Mouse (Mus musculus): ENCODE data around the gene Ddx19b.
"Not testable (repeated sequence)": the region's sequence is repeated elsewhere in the genome, so short reads cannot be mapped to it uniquely, and the experiment has no call there.

Ddx19b gene

DNA sequence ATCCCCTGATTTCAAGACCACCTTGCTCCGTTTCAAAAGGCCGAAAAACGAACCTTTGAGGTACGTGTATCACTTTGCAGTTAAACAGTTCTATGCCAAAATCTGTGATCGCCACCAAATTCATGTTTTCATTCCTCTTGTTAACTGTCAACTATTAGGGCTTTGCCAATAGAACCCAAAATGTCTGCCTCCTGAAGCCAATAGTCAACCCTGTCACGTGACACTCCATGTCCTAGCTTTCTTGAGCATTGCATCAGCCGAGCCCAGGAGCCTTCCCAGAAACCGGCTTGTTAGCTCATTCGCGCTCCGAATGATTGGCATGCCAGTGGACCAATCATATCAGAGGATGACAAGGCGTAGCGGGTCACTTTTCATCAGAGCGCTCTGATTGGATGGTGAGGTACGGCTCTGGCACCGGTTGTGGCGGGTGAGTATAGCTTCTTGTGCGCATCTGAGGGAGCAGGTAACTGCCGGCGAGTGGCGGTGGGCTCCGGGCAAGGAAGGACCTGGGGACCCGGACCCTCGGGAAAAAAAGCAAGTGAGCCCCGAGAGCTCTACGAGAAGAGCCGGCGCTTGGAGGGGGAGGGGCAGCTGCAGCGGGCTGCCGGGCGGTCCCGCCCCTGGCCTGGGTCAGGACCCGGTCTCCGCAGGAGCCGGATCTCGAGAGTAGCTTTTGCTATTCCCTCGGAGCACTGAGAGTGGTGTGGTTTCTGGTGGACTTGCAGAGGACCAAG is 2.1 kb upstream of the Ddx19b start:
- peak; percentile 98 for DNase-seq

DNA sequence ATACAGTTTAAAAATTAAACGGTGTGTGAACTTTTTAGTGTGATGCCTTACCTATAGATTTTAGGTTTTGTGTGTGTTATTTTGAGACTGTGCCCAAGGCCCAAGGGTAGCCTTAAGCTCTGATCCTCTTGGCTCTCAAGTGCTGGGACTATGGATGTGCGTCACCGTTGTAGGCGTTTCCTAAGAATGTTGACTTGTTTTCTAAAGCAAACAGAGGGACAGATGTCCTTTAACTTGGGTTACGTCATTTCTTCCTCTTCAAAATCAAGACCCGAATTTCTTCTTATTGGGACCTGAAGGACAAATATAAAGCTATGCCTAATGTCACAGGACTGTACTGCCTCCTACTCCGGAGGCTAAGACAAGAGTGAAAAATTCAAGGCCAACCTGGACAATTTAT is 1.4 kb upstream of the Ddx19b start, which contains the start of gene Aars:
Aars (plus strand) TSS at position 229 of the 400 bp plus-strand sequence.
- no peak for DNase-seq

DNA sequence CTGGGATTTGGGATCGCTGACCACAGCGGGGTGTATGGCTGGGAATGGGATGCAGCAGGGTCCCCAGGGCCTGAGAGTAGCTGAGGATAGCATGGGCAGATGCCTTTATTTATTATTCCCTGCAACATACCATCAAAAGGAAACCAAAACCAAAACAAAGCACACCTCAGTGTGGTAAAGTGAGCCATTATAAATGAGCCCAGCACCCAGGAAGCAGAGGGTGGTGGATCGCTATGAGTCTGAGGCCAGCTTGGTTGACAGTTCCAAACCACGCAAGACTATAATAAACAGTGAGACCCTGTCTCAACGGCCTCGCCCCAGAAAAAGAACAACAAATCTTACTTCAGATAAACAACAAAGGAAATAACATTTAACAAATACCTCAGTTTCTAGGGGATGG is 1.5 kb downstream of the Ddx19b start:
- DNase-seq = no peak

- DNase-seq = peak; percentile 41
Measured at GRCm38 (mm10) chr8:111029589-111029988, 2.0 kb downstream of the Ddx19b start.

DNA sequence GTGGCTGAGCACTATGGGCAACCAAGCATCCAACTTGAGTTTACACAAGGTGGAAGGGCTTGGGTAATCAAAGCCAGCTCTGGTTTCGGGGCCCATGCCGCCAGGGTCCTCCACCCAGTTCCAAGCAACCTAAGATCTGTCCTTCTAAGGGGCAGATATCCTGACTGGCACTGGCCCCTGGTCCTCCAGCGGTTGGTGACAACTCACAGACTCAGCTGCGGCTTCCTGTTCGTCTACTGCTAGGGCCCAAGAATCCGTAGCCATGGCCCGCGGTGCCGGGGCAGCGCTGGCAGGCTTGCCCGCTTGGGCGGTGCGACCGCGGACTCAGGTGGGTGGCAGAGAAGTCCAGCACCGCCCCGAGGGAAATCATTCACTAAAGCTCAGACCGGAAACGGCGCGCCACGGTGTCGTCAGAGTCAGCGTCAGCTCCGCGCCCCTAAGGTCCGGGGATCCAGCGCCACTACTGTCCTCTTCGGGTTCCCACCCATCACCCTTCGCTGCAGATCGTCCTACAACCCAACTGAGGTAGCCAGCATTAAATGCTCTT is 4.1 kb downstream of the Ddx19b start:
- DNase-seq = peak; percentile 89

DNA sequence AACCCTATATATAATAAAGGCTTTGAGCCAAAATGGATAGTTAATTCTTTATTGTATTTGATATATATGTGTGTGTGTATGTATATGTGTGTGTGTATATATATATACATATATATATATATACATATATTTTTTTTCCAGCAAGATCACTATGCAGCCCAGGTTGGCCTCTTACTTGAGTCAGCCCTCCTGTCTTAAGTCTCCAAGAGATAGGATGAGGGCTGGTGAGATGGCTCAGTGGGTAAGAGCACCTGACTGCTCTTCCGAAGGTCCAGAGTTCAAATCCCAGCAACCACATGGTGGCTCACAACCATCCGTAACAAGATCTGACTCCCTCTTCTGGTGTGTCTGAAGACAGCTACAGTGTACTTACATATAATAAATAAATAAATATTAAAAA is 4.9 kb downstream of the Ddx19b start:
- DNase-seq = not testable (repeated sequence)

DNA sequence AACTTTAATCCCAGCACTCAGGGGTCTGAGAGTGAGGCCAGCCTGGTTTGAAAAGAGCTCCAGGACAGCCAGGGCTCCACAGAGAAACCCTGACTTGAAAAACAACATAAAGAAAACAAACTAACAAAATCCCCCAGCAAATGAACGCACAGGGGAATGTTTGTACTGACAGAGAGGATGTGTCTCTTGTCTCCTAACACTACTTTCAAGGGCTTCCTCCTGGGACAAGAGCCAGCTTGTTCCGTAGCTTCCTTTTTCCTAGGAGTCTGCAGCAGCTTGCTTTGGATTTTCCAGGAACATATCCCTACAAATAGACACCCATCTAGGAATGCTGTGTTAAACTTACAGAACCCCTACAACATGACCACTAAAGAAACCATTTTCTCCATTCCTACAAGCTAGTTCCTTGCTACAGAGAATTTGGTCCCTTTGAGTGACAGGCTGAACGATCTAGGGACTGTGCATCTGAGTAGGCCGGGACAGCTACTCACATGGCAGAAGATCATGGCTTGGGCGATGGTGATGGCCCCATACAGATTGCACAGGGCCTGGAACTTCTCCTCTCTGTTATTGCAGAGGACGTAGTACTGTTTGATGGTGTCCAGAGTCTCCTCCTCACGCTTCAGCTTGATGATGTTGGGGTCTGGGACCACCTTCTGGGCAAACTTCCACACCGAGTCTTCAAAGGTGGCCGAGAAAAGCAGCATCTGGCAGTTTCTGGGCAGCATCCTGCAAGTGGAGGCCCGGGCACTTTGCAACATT is 21.1 kb downstream of the Ddx19b start:
- not testable (repeated sequence) for DNase-seq

GRCm38 (mm10) chr8:110997547-110998531 is 33.7 kb downstream of the Ddx19b start, which contains the start of gene Ddx19a:
Gene Ddx19a, minus strand, starts transcription at chr8:110997800.
- DNase-seq = peak; percentile 91

DNA sequence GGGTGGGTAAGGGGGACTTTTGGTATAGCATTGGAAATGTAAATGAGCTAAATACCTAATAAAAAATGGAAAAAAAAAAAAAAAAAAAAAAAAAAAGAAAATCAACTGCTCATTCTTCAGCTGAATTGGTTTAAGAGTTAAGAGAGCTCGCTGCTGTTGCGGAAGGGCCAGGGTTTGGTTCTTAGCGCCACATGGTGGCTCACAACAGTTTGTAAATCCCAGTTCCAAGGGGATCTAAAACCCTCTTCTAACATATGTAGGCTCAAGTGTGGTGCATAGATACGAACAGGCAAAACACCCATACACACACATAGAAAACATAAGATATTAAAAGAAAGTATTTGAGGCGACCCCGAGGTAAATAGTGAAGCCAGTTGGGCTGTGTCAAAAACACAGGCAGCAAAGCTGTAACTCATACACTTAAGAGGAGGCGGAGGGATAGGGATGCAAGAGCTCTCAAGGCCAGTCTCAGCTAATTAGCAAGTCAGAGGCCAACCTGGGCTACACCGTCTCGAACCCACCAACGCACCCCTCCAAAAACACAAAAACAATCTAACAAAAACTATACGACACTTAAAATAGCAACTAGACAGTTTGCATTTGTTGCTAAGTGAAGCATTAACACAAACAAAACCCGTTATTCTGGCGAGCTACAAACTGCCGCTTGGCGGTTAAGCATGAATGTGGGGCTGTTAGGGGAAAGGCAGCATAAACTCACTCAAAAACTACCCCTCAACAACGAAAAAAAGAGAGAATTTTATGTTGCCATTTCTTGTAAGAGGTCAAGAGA is 34.7 kb downstream of the Ddx19b start:
- DNase-seq = no peak

DNA sequence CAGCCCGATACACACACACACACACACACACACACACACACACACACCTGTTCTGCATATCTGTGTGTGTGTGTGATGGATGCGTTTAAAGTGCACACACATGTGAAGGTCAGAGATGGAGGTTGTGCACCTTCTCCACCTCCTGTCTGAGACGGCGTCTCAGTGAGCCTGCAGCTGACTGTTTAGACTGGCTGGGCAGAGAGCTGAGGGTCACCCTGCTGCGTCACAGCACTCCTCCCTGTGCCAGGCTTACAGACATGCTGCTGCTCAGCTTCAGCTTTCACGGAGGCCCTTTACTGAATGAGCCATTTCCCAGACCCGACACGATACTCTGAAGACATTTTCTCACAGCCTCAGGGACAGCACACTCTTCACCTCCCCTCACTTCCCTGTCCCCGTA is 41.5 kb downstream of the Ddx19b start:
- DNase-seq = no peak

DNA sequence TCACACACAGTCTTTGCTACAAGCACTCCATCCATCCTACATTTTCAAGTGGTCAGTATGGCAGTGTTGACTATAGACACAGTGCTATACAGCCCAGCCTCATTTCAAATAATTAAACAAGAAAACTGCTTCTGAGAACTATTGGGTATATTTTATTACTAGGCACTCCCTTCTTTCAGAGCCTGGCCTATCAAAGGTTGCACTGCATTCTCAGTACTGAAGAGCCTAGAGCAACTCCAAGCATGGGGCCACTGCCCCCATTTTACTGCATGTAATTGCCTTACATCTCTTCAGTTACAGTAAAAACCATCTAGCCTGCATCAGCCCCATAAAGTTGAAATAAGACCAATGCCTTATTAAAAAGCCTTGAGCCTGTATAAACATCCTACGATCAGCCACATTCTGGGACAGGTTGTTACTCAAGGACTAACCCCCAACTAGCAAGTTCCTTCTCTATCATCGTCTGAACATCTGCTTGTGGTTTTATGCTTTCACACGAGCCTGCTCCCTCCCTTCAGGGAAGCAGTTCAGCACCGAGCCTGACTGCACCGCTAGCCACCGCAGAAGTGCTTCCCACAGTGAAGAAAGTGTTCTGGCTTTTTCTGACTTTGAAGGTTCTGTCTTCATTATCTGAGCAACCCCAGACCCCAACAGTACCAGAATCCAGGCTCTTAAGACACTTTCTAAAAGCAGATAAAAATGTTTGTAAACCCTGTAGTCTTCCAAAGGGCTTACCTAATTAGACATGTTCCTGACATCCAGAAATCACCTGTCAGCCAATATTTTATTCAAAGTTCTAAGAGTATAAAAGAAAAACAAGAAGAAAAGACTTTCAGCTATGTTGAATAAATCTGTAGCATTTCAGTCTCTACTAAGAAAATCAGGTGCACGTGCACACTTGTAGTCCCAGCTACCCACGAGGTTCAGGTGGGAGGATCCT is 43.5 kb downstream of the Ddx19b start:
- DNase-seq = peak; percentile 63

GRCm38 (mm10) chr8:110981304-110981703 is 50.2 kb downstream of the Ddx19b start:
- DNase-seq = no peak

DNA sequence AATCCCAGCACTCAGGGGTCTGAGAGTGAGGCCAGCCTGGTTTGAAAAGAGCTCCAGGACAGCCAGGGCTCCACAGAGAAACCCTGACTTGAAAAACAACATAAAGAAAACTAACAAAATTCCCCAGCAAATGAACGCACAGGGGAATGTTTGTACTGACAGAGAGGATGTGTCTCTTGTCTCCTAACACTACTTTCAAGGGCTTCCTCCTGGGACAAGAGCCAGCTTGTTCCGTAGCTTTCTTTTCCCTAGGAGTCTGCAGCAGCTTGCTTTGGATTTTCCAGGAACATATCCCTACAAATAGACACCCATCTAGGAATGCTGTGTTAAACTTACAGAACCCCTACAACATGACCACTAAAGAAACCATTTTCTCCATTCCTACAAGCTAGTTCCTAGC is 53.6 kb downstream of the Ddx19b start:
- not testable (repeated sequence) for DNase-seq

DNA sequence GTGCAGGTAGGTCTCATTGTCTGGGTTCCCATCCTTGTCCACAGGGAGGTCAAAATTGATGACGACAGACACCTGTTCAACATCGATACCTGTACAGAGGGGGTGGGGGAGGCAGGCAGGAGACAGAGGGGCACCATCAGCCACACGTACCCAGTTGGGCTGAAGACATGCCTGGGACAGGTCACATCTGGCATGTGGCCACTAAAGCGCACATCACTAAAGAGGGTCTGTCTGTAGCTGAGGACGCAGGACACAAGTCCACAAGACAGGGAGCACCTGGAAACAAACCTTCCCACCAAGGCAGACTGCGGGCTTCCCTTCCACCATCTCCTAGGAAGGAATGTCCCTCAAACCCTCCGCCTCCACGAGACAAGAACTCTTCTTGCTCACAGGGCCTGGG is 55.0 kb downstream of the Ddx19b start:
- not testable (repeated sequence) for DNase-seq

GRCm38 (mm10) chr8:110969910-110970770 is 61.4 kb downstream of the Ddx19b start:
- peak; percentile 89 for DNase-seq

DNA sequence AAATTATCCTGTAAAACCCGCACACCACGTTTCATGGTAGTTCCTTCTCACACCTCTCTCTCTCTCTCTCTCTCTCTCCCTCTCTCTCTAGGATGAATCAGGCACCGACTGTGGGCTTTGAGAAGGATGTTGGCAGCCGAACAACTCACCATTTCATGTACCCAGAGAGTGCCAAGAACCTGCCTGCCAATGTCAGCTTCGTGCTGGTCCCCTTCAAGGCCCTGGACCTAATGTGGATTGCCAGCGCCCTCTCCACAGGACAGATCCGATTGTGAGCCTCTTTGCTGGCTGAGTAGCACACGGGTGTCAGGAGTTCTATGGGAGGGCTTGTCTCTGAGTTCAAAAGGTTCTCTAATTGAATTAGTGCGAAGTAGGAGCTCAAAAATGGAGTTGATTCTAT is 64.2 kb downstream of the Ddx19b start:
- DNase-seq = no peak

- DNase-seq = no peak
Measured at GRCm38 (mm10) chr8:110966586-110966985, 65.0 kb downstream of the Ddx19b start.

DNA sequence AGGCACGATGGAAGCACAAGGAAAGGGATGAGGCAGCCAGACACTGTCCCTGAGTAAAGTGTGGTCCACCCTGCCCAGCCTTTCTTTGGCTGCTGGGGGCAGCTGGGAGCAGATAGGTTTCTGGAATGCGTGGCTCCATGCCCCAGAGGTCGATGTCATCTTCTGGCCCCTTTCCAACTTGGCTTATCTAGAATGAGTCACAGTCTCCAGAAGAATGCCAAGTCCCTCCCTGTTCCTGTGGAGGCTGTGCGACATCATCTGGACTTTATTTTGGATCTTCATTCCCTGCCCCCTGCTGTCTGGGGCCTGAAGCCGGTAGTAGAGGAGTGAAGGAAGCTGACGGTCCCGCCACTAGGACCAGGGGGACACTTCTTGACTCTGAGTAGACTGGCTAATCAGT is 66.0 kb downstream of the Ddx19b start:
- DNase-seq = peak; percentile 31

DNA sequence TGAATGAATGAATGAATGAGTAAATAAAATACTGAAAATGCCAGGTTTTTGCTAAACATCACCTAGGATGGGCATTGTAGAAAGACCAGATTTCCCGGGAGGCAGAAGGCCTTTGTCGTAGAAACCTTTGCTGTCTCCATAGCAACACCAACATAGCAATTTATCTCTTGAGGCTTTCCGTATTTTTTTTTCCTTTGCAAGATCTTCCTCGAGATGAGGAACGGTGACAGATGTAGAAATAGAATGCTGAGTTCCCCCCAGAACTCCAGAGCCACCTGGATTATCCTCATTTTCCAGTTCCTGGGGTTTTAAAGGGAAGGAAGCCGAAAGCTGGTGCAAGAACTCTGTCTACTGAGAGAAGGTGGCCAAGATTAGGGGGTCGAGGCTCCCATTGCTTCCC is 66.9 kb downstream of the Ddx19b start:
- no peak for DNase-seq

DNA sequence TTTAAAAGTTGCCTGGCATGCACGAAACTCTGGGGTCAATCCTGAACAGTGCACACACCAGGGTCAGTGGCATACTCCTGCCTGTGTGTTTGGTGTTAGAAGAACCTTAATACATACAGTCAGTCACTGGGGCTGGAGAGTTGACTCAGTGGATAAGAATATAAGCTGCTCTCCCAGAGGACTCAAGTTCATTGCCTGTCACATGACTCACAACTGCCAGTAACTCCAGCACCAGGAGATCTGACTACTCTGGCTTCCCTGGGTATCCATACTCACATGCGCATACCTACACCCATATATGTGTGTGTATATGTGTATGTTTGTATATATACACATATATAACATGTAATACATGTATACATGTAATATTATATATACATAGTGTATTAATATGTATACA is 68.5 kb downstream of the Ddx19b start:
- no peak for DNase-seq

Measured in liver (tissue).